In the genomic region with DNA sequence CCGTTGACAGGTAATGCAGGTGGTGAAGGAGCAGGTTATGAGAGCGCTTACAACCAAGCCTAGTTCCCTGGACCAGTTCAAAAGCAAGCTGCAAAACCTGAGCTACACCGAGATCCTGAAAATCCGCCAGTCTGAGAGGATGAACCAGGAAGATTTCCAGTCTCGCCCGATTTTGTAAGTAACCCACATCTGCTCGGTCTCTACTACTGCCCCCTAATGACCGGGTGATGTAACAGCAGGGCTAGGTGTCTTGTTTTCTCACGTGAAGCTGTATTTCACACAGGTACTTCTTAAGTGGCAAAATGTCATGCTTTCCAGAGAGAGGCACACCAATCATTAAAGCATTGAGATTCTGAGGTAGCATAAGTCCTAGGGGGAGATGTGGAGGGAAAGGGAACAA, we compare ENCODE assay signal across 13 mouse cellular contexts.
DNase-seq lines count a peak whose midpoint lies in the region; ATAC-seq and TF ChIP-seq lines count a peak whose summit lies in the region.
"Had no signal": no experiment of that assay in that cellular context is flagged by ENCODE, and none has a peak within 500 bp of the region (broad histone marks: within the 10 kb centered on the region; RNA-seq: fewer than 3 reads in every experiment).

No protein-coding gene starts in this region.

- no peak overlapping the region for H3K27ac ChIP-seq in intestine, postnatal 0 days (ENCODE audit: low read depth, low read length)
- no peak overlapping the region for H3K27ac ChIP-seq in intestine, embryonic 15.5 days
- H3K27ac ChIP-seq in embryonic facial prominence, embryonic 10.5 days (replicated peaks), result no peak overlapping the region
- H3K27ac ChIP-seq: liver, embryonic 15.5 days; midbrain, embryonic 13.5 days had no signal

- WGBS in intestine, postnatal 0 days, result 89% methylated on average over 9 of the region's 9 CpGs
- WGBS in intestine, embryonic 15.5 days, result 84% methylated on average over 9 of the region's 9 CpGs
- WGBS in embryonic facial prominence, embryonic 10.5 days, result 86% methylated on average over 9 of the region's 9 CpGs

- no peak for ATAC-seq in intestine, postnatal 0 days
- no peak for ATAC-seq in intestine, embryonic 15.5 days
- ATAC-seq in G1E (ENCODE audit: extremely low read depth, insufficient number of reproducible peaks, low FRiP score, poor library complexity, severe bottlenecking), result no peak
- ATAC-seq: midbrain, embryonic 13.5 days had no signal

- H3K4me3 ChIP-seq in intestine, postnatal 0 days (ENCODE audit: low read depth, low read length), result no peak overlapping the region
- H3K4me3 ChIP-seq in intestine, embryonic 15.5 days (replicated peaks), result no peak overlapping the region
- H3K4me3 ChIP-seq in G1E (ENCODE audit: low read depth, low read length), result no peak overlapping the region
- H3K4me3 ChIP-seq in embryonic facial prominence, embryonic 10.5 days, result no peak overlapping the region
- H3K4me3 ChIP-seq: liver, embryonic 15.5 days; midbrain, embryonic 13.5 days had no signal

- no peaks in the 10 kb centered on the region for H3K4me1 ChIP-seq in intestine, postnatal 0 days (replicated peaks; ENCODE audit: control insufficient read depth, insufficient read depth, low read length)
- H3K4me1 ChIP-seq in intestine, embryonic 15.5 days (replicated peaks), result no peaks in the 10 kb centered on the region
- no peaks in the 10 kb centered on the region for H3K4me1 ChIP-seq in G1E (ENCODE audit: insufficient read depth, low read depth, low read length)
- no peaks in the 10 kb centered on the region for H3K4me1 ChIP-seq in embryonic facial prominence, embryonic 10.5 days
- H3K4me1 ChIP-seq: liver, embryonic 15.5 days; midbrain, embryonic 13.5 days had no signal

- DNase-seq in A20 (ENCODE audit: low read depth, low spot score) (peak; percentile 42), G1E (ENCODE audit: low spot score) (peak; percentile 3)
- DNase-seq in naive thymus-derived CD4-positive, alpha-beta T cell, adult 2 months (ENCODE audit: low read depth), result peak; percentile 43
- no peak for DNase-seq in layer of hippocampus, adult 8-10 months (ENCODE audit: low spot score in 2 of 2)
- DNase-seq in cerebellum, adult 18-20 months, result no peak
- no peak for DNase-seq in embryonic facial prominence, embryonic 10.5 days (ENCODE audit: low spot score)
- DNase-seq: gastrocnemius, postnatal 10 days; heart, postnatal 14 days; kidney, adult 8-10 months had no signal

- H3K4me2 ChIP-seq in intestine, postnatal 0 days (replicated peaks; ENCODE audit: low read depth), result no peak overlapping the region
- no peak overlapping the region for H3K4me2 ChIP-seq in intestine, embryonic 15.5 days (replicated peaks)
- H3K4me2 ChIP-seq: liver, embryonic 15.5 days; midbrain, embryonic 13.5 days had no signal

- H3K27me3 ChIP-seq in intestine, postnatal 0 days (replicated peaks; ENCODE audit: control insufficient read depth, insufficient read depth, low read length), result no peaks in the 10 kb centered on the region
- no peaks in the 10 kb centered on the region for H3K27me3 ChIP-seq in intestine, embryonic 15.5 days (replicated peaks)
- no peaks in the 10 kb centered on the region for H3K27me3 ChIP-seq in G1E (ENCODE audit: insufficient read depth, low read length)
- H3K27me3 ChIP-seq in embryonic facial prominence, embryonic 10.5 days (replicated peaks; ENCODE audit: low read depth, poor library complexity, severe bottlenecking), result no peaks in the 10 kb centered on the region
- H3K27me3 ChIP-seq: liver, embryonic 15.5 days; midbrain, embryonic 13.5 days had no signal

- H3K36me3 ChIP-seq in intestine, postnatal 0 days (ENCODE audit: control insufficient read depth, insufficient read depth), result peaks cover 9% of the 10 kb centered on the region; the same call in 1 of the 2 replicates
- H3K36me3 ChIP-seq in intestine, embryonic 15.5 days, result no peaks in the 10 kb centered on the region
- H3K36me3 ChIP-seq in G1E (replicated peaks), result no peaks in the 10 kb centered on the region
- no peaks in the 10 kb centered on the region for H3K36me3 ChIP-seq in embryonic facial prominence, embryonic 10.5 days (replicated peaks)
- H3K36me3 ChIP-seq: liver, embryonic 15.5 days; midbrain, embryonic 13.5 days had no signal

- peak; percentile 54 for TF ChIP-seq CTCF in intestine, postnatal 0 days (IDR thresholded peaks at IDR 0.05; ENCODE audit: low read depth)
- TF ChIP-seq CTCF in G1E (IDR thresholded peaks at IDR 0.05; ENCODE audit: low read depth, low read length), result peak; percentile 69

- no peaks in the 10 kb centered on the region for H3K9me3 ChIP-seq in intestine, postnatal 0 days (ENCODE audit: control insufficient read depth)
- no peaks in the 10 kb centered on the region for H3K9me3 ChIP-seq in intestine, embryonic 15.5 days
- no peaks in the 10 kb centered on the region for H3K9me3 ChIP-seq in G1E (replicated peaks)
- H3K9me3 ChIP-seq in embryonic facial prominence, embryonic 10.5 days, result no peaks in the 10 kb centered on the region
- H3K9me3 ChIP-seq: liver, embryonic 15.5 days; midbrain, embryonic 13.5 days had no signal

- no peak overlapping the region for H3K9ac ChIP-seq in intestine, postnatal 0 days (ENCODE audit: low read depth, low read length)
- no peak overlapping the region for H3K9ac ChIP-seq in intestine, embryonic 15.5 days
- H3K9ac ChIP-seq: liver, embryonic 15.5 days; midbrain, embryonic 13.5 days had no signal

Comparison
In these comparisons a context has a peak if more than half of its experiments do, and no peak if none do; other contexts are left out.
1. DNase-seq: peak in A20 (single experiment), G1E (single experiment) and naive thymus-derived CD4-positive, alpha-beta T cell, adult 2 months (single experiment); none in layer of hippocampus, adult 8-10 months (0 of 2), cerebellum, adult 18-20 months (0 of 2) and embryonic facial prominence, embryonic 10.5 days (single experiment).